Mouse (Mus musculus): ENCODE data around the gene Camsap3. TPM values are rescaled to one million over a fixed set of nuclear protein-coding genes. Genes with fewer than 3 reads are reported as not detected.

The Camsap3 gene
- total RNA-seq (2014; fragmentation: Nextera tagmentation) = not detected in 2 replicates
- not detected in 2 replicates for total RNA-seq (2017)
- not detected in 2 replicates for polyA plus RNA-seq (2012)

GRCm38 (mm10) chr8:3586993-3587390 is at the start of gene Camsap3:
Gene Camsap3, plus strand, starts transcription at chr8:3587293.
- DNase-seq (ENCODE audit: low spot score) = no peak
- Histone ChIP-seq H3K9me3 (replicated peaks) (no peaks in the 10 kb centered on the region), H3K4me3 (ENCODE audit: low read depth, low read length) (no peak within 1 kb of the TSS; the same call in 1 of the 2 replicates), H3K27me3 (ENCODE audit: insufficient read depth, low read length) (peaks cover 6% of the 10 kb centered on the region; the same call in 1 of the 2 replicates), H3K36me3 (replicated peaks) (no peaks in the 10 kb centered on the region), H3K4me1 (ENCODE audit: insufficient read depth, low read depth, low read length) (no peaks in the 10 kb centered on the region; the same call in 1 of the 2 replicates)
- ATAC-seq (ENCODE audit: extremely low read depth, insufficient number of reproducible peaks, low FRiP score, poor library complexity, severe bottlenecking) = no peak
- TF ChIP-seq POLR2AphosphoS5 (IDR thresholded peaks at IDR 0.05; ENCODE audit: insufficient replicate concordance, low read depth, low read length) (no peak), TAL1 (conservative IDR thresholded peaks at IDR 0.05; ENCODE audit: low read depth, low read length) (no peak), GATA1 (IDR thresholded peaks at IDR 0.05; ENCODE audit: borderline replicate concordance, low read length) (no peak), GATA2 (IDR thresholded peaks at IDR 0.05; ENCODE audit: borderline replicate concordance, low read depth, low read length) (no peak), CTCF (IDR thresholded peaks at IDR 0.05; ENCODE audit: low read depth, low read length) (no peak)

DNA sequence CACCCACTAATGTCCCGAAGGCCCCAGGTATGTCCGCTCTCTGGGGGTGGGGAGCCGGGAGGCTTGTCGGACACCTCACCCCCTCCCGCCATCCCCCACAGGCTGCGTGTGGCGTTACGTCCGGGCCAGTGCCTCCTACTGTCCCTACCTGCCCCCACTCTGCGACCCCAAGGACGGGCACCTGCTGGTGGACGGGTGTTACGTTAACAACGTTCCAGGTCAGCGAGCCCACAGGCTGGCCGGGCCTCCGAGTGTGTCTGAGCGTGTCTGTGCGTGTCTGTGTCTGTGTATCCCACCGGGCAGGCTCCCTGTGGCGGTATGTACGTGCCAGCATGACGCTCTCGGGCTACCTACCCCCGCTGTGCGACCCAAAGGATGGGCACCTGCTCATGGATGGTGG is 49.4 kb upstream of the Camsap3 start:
- Histone ChIP-seq H3K36me3 (replicated peaks) (peaks cover 90% of the 10 kb centered on the region), H3K9me3 (replicated peaks) (no peaks in the 10 kb centered on the region)
- no peak for ATAC-seq (ENCODE audit: extremely low read depth, insufficient number of reproducible peaks, low FRiP score, poor library complexity, severe bottlenecking)

GRCm38 (mm10) chr8:3539146-3539545 is 47.9 kb upstream of the Camsap3 start:
- H3K27me3 ChIP-seq (ENCODE audit: insufficient read depth, low read length) = no peaks in the 10 kb centered on the region
- no peak overlapping the region for H3K4me3 ChIP-seq (ENCODE audit: low read depth, low read length)
- H3K4me1 ChIP-seq (ENCODE audit: insufficient read depth, low read depth, low read length) = peaks cover 12% of the 10 kb centered on the region
- DNase-seq (ENCODE audit: low spot score) (no peak), ATAC-seq (ENCODE audit: extremely low read depth, insufficient number of reproducible peaks, low FRiP score, poor library complexity, severe bottlenecking) (no peak)
- H3K36me3 ChIP-seq (replicated peaks) = peaks cover 92% of the 10 kb centered on the region
- H3K9me3 ChIP-seq (replicated peaks) = no peaks in the 10 kb centered on the region
- TF ChIP-seq CTCF (IDR thresholded peaks at IDR 0.05; ENCODE audit: low read depth, low read length) (no peak), POLR2AphosphoS5 (IDR thresholded peaks at IDR 0.05; ENCODE audit: insufficient replicate concordance, low read depth, low read length) (no peak), GATA1 (IDR thresholded peaks at IDR 0.05; ENCODE audit: borderline replicate concordance, low read length) (no peak), GATA2 (IDR thresholded peaks at IDR 0.05; ENCODE audit: borderline replicate concordance, low read depth, low read length) (no peak), TAL1 (conservative IDR thresholded peaks at IDR 0.05; ENCODE audit: low read depth, low read length) (no peak)

More for the DNA sequence above, 49.4 kb upstream of the Camsap3 start:
- TF ChIP-seq POLR2AphosphoS5 (IDR thresholded peaks at IDR 0.05; ENCODE audit: insufficient replicate concordance, low read depth, low read length) = no peak
- no peak for TF ChIP-seq GATA2 (IDR thresholded peaks at IDR 0.05; ENCODE audit: borderline replicate concordance, low read depth, low read length)
- no peak for TF ChIP-seq TAL1 (conservative IDR thresholded peaks at IDR 0.05; ENCODE audit: low read depth, low read length)
- TF ChIP-seq GATA1 (IDR thresholded peaks at IDR 0.05; ENCODE audit: borderline replicate concordance, low read length) = no peak
- no peak for TF ChIP-seq CTCF (IDR thresholded peaks at IDR 0.05; ENCODE audit: low read depth, low read length)
- DNase-seq (ENCODE audit: low spot score) = no peak
- Histone ChIP-seq H3K4me1 (ENCODE audit: insufficient read depth, low read depth, low read length) (peaks cover 12% of the 10 kb centered on the region), H3K4me3 (ENCODE audit: low read depth, low read length) (peak overlapping the region; percentile 31; the same call in 1 of the 2 replicates), H3K27me3 (ENCODE audit: insufficient read depth, low read length) (no peaks in the 10 kb centered on the region)

DNA sequence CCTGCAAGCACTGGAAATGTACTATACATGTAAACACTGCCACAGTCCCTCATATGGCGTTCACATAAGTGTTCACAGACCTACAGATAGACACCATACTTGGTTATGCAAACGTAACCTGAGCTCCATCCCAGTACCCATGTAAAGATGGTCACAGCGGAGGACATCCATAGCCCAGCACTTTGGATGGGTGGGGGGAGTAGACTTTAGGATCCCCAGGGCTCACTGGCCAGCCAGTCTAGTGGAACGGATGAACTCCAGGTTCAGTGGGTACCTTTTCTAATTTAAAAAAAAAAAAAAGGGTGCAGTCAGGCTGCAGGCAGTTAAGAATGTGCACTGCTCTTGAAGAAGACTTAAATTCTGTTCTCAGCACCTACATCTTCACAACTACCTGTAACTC is 47.0 kb upstream of the Camsap3 start:
- ATAC-seq (ENCODE audit: extremely low read depth, insufficient number of reproducible peaks, low FRiP score, poor library complexity, severe bottlenecking) (no peak), DNase-seq (ENCODE audit: low spot score) (no peak)
- Histone ChIP-seq H3K4me1 (ENCODE audit: insufficient read depth, low read depth, low read length) (peaks cover 12% of the 10 kb centered on the region), H3K9me3 (replicated peaks) (no peaks in the 10 kb centered on the region), H3K36me3 (replicated peaks) (peaks cover 95% of the 10 kb centered on the region), H3K4me3 (ENCODE audit: low read depth, low read length) (no peak overlapping the region), H3K27me3 (ENCODE audit: insufficient read depth, low read length) (no peaks in the 10 kb centered on the region)
- TF ChIP-seq POLR2AphosphoS5 (IDR thresholded peaks at IDR 0.05; ENCODE audit: insufficient replicate concordance, low read depth, low read length) (no peak), CTCF (IDR thresholded peaks at IDR 0.05; ENCODE audit: low read depth, low read length) (no peak), TAL1 (conservative IDR thresholded peaks at IDR 0.05; ENCODE audit: low read depth, low read length) (no peak), GATA2 (IDR thresholded peaks at IDR 0.05; ENCODE audit: borderline replicate concordance, low read depth, low read length) (no peak), GATA1 (IDR thresholded peaks at IDR 0.05; ENCODE audit: borderline replicate concordance, low read length) (no peak)

- peaks cover 35% of the 10 kb centered on the region for H3K36me3 ChIP-seq (replicated peaks)
These were observed 40.6 kb upstream of the Camsap3 start for GRCm38 (mm10) chr8:3546511-3546910.

GRCm38 (mm10) chr8:3552240-3552639 is 34.9 kb upstream of the Camsap3 start:
- H3K9me3 ChIP-seq (replicated peaks) = no peaks in the 10 kb centered on the region
- H3K36me3 ChIP-seq (replicated peaks) = no peaks in the 10 kb centered on the region
- DNase-seq (ENCODE audit: low spot score) (no peak), ATAC-seq (ENCODE audit: extremely low read depth, insufficient number of reproducible peaks, low FRiP score, poor library complexity, severe bottlenecking) (no peak)
- H3K4me1 ChIP-seq (ENCODE audit: insufficient read depth, low read depth, low read length) = no peaks in the 10 kb centered on the region
- no peak overlapping the region for H3K4me3 ChIP-seq (ENCODE audit: low read depth, low read length)
- H3K27me3 ChIP-seq (ENCODE audit: insufficient read depth, low read length) = 0 out of 2 replicates have a peak, but pooled peaks cover 5% of the 10 kb centered on the region
- TF ChIP-seq GATA1 (IDR thresholded peaks at IDR 0.05; ENCODE audit: borderline replicate concordance, low read length) = no peak
- no peak for TF ChIP-seq GATA2 (IDR thresholded peaks at IDR 0.05; ENCODE audit: borderline replicate concordance, low read depth, low read length)
- no peak for TF ChIP-seq POLR2AphosphoS5 (IDR thresholded peaks at IDR 0.05; ENCODE audit: insufficient replicate concordance, low read depth, low read length)
- no peak for TF ChIP-seq CTCF (IDR thresholded peaks at IDR 0.05; ENCODE audit: low read depth, low read length)
- no peak for TF ChIP-seq TAL1 (conservative IDR thresholded peaks at IDR 0.05; ENCODE audit: low read depth, low read length)

More at GRCm38 (mm10) chr8:3546511-3546910, 40.6 kb upstream of the Camsap3 start:
- no peaks in the 10 kb centered on the region for H3K27me3 ChIP-seq (ENCODE audit: insufficient read depth, low read length)
- TF ChIP-seq POLR2AphosphoS5 (IDR thresholded peaks at IDR 0.05; ENCODE audit: insufficient replicate concordance, low read depth, low read length) (no peak), CTCF (IDR thresholded peaks at IDR 0.05; ENCODE audit: low read depth, low read length) (no peak), GATA2 (IDR thresholded peaks at IDR 0.05; ENCODE audit: borderline replicate concordance, low read depth, low read length) (no peak), TAL1 (conservative IDR thresholded peaks at IDR 0.05; ENCODE audit: low read depth, low read length) (no peak), GATA1 (IDR thresholded peaks at IDR 0.05; ENCODE audit: borderline replicate concordance, low read length) (no peak)
- no peak for ATAC-seq (ENCODE audit: extremely low read depth, insufficient number of reproducible peaks, low FRiP score, poor library complexity, severe bottlenecking)
- no peaks in the 10 kb centered on the region for H3K9me3 ChIP-seq (replicated peaks)
- H3K4me1 ChIP-seq (ENCODE audit: insufficient read depth, low read depth, low read length) = no peaks in the 10 kb centered on the region
- H3K4me3 ChIP-seq (ENCODE audit: low read depth, low read length) = no peak overlapping the region
- no peak for DNase-seq (ENCODE audit: low spot score)
